Mouse (Mus musculus): ENCODE measurements around the gene C4b. TPM values are rescaled to one million over a fixed set of nuclear protein-coding genes. Genes with fewer than 3 reads are reported as not detected.
"Not testable (repeated sequence)": the region's sequence is repeated elsewhere in the genome, so short reads cannot be mapped to it uniquely, and the experiment has no call there.

Gene C4b
- polyA plus RNA-seq, 1 experiment from 2014 or later, result not detected

- Histone ChIP-seq H3K9ac (no peak overlapping the region), H3K27ac (ENCODE audit: low read depth) (no peak overlapping the region), H3K4me1 (ENCODE audit: insufficient read depth) (no peaks in the 10 kb centered on the region), H3K36me3 (ENCODE audit: insufficient read depth) (no peaks in the 10 kb centered on the region), H3K4me2 (no peak overlapping the region), H3K9me3 (ENCODE audit: low read depth, low read length) (no peaks in the 10 kb centered on the region), H3K4me3 (ENCODE audit: low read depth, low read length) (no peak overlapping the region), H3K27me3 (ENCODE audit: insufficient read depth, low read length) (no peaks in the 10 kb centered on the region)
- ATAC-seq (ENCODE audit: insufficient read depth), result no peak
- DNase-seq, result no peak
- TF ChIP-seq CTCF (IDR thresholded peaks at IDR 0.05; ENCODE audit: low read depth), result no peak
- WGBS, result 66% methylated on average over 11 of the region's 11 CpGs
Observed at GRCm38 (mm10) chr17:34717401-34717800, 26.3 kb downstream of the C4b start.

DNA sequence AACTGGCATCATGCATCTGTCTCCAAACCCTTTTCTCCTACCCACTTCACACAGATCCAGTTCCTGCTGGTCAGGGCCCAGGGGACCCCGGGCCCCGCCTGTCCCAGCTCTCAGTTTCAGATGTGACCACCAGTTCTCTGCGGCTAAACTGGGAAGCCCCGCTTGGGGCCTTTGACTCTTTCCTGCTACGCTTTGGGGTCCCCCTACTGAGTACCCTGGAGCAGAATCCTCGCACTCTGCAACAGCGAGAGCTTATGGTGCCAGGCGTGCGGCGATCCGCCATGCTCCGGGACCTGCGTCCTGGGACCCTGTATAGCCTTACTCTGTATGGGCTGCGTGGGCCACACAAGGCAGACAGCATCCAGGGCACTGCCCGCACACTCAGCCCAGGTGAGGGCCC lies 27.4 kb downstream of the C4b start:
- WGBS, result 86% methylated on average over 15 of the region's 15 CpGs
- no peak overlapping the region for H3K27ac ChIP-seq (ENCODE audit: low read depth)
- H3K4me2 ChIP-seq, result no peak overlapping the region
- no peaks in the 10 kb centered on the region for H3K36me3 ChIP-seq (ENCODE audit: insufficient read depth)
- H3K27me3 ChIP-seq (ENCODE audit: insufficient read depth, low read length), result no peaks in the 10 kb centered on the region
- H3K4me1 ChIP-seq (ENCODE audit: insufficient read depth), result no peaks in the 10 kb centered on the region
- H3K9me3 ChIP-seq (ENCODE audit: low read depth, low read length), result no peaks in the 10 kb centered on the region
- ATAC-seq (ENCODE audit: insufficient read depth) (no peak), DNase-seq (no peak)
- no peak overlapping the region for H3K4me3 ChIP-seq (ENCODE audit: low read depth, low read length)
- H3K9ac ChIP-seq, result no peak overlapping the region
- no peak for TF ChIP-seq CTCF (IDR thresholded peaks at IDR 0.05; ENCODE audit: low read depth)

GRCm38 (mm10) chr17:34715451-34715850 lies 28.2 kb downstream of the C4b start:
- H3K36me3 ChIP-seq (ENCODE audit: insufficient read depth); H3K9me3 ChIP-seq (ENCODE audit: low read depth, low read length); ATAC-seq (ENCODE audit: insufficient read depth); DNase-seq; H3K27ac ChIP-seq (ENCODE audit: low read depth); H3K27me3 ChIP-seq (ENCODE audit: insufficient read depth, low read length); H3K4me2 ChIP-seq; H3K4me3 ChIP-seq (ENCODE audit: low read depth, low read length); H3K4me1 ChIP-seq (ENCODE audit: insufficient read depth); H3K9ac ChIP-seq: not testable (repeated sequence)
- WGBS, result 77% methylated on average over 6 of the region's 7 CpGs

- not testable (repeated sequence) for H3K9ac ChIP-seq; DNase-seq; H3K4me1 ChIP-seq (ENCODE audit: insufficient read depth); H3K4me3 ChIP-seq (ENCODE audit: low read depth, low read length); H3K36me3 ChIP-seq (ENCODE audit: insufficient read depth); H3K9me3 ChIP-seq (ENCODE audit: low read depth, low read length); H3K27me3 ChIP-seq (ENCODE audit: insufficient read depth, low read length); H3K4me2 ChIP-seq; H3K27ac ChIP-seq (ENCODE audit: low read depth); ATAC-seq (ENCODE audit: insufficient read depth)
- 77% methylated on average over 5 of the region's 5 CpGs for WGBS
Observed at GRCm38 (mm10) chr17:34714908-34715445, 28.7 kb downstream of the C4b start.

- H3K4me1 ChIP-seq (ENCODE audit: insufficient read depth); H3K4me3 ChIP-seq (ENCODE audit: low read depth, low read length); H3K4me2 ChIP-seq; H3K36me3 ChIP-seq (ENCODE audit: insufficient read depth); DNase-seq; H3K9ac ChIP-seq; H3K27me3 ChIP-seq (ENCODE audit: insufficient read depth, low read length); H3K9me3 ChIP-seq (ENCODE audit: low read depth, low read length); H3K27ac ChIP-seq (ENCODE audit: low read depth); ATAC-seq (ENCODE audit: insufficient read depth): not testable (repeated sequence)
- 71% methylated on average over 9 of the region's 9 CpGs for WGBS
Observed at GRCm38 (mm10) chr17:34714181-34714907, 29.3 kb downstream of the C4b start.

- H3K4me1 ChIP-seq (ENCODE audit: insufficient read depth), result no peaks in the 10 kb centered on the region
- ATAC-seq (ENCODE audit: insufficient read depth) (0 out of 2 replicates have a peak, but pooled peaks have one; percentile 17), DNase-seq (peak; percentile 77)
- H3K4me3 ChIP-seq (ENCODE audit: low read depth, low read length), result no peak overlapping the region
- no peaks in the 10 kb centered on the region for H3K9me3 ChIP-seq (ENCODE audit: low read depth, low read length)
- H3K9ac ChIP-seq, result no peak overlapping the region
- TF ChIP-seq CTCF (IDR thresholded peaks at IDR 0.05; ENCODE audit: low read depth), result peak; percentile 76
- no peak overlapping the region for H3K27ac ChIP-seq (ENCODE audit: low read depth)
- no peak overlapping the region for H3K4me2 ChIP-seq
- H3K36me3 ChIP-seq (ENCODE audit: insufficient read depth), result no peaks in the 10 kb centered on the region
- 30% methylated on average over 6 of the region's 6 CpGs for WGBS
- H3K27me3 ChIP-seq (ENCODE audit: insufficient read depth, low read length), result no peaks in the 10 kb centered on the region
Observed at GRCm38 (mm10) chr17:34712951-34713350, 30.7 kb downstream of the C4b start.

DNA sequence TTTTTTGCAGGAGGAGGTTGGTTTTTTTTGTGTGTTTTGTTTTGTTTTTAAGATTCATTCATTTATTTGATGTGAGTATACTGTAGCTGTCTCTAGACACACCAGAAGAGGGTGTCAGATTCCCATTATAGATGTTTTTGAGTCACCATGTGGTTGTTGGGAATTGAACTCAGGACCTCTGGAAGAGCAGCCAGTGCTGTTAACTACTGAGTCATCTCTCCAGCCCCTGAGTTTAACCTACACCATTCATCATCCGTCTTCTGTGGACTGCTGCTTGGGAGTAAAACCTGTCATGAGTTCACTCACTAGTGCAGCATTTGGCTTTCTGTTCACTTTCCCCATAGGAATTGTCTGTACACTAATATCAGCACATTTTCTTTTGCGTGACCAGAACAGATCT lies 37.2 kb downstream of the C4b start:
- not testable (repeated sequence) for H3K9ac ChIP-seq; H3K36me3 ChIP-seq (ENCODE audit: insufficient read depth); H3K27ac ChIP-seq (ENCODE audit: low read depth); H3K9me3 ChIP-seq (ENCODE audit: low read depth, low read length); ATAC-seq (ENCODE audit: insufficient read depth); H3K27me3 ChIP-seq (ENCODE audit: insufficient read depth, low read length); H3K4me1 ChIP-seq (ENCODE audit: insufficient read depth); H3K4me2 ChIP-seq; H3K4me3 ChIP-seq (ENCODE audit: low read depth, low read length); DNase-seq
- WGBS, result 76% methylated on average over 2 of the region's 2 CpGs
